Mouse (Mus musculus) heart, postnatal 25 days (tissue): ENCODE data around the gene Fdx1. TPM values are rescaled to one million over a fixed set of nuclear protein-coding genes. Genes with fewer than 3 reads are reported as not detected.

Source experiments
- DNase-seq: peaks from one replicate; pipeline ENCODE4 v3.0.0; 2022; ENCODE audit warnings: low spot score
- intact Hi-C: fragments of 180-260 bp; cut with DNase I; formaldehyde crosslinking; loops from one replicate; pipeline ENCODE4 v1.15.1; 2025
- total RNA-seq, 2 experiments: library from RNA; stranded (reverse); gene quantifications; 2 replicates each; pipeline ENCODE4 v1.2.3; 2021

Fdx1 gene
- 100 to 1,000 TPM; 105 to 116 TPM for total RNA-seq

DNA sequence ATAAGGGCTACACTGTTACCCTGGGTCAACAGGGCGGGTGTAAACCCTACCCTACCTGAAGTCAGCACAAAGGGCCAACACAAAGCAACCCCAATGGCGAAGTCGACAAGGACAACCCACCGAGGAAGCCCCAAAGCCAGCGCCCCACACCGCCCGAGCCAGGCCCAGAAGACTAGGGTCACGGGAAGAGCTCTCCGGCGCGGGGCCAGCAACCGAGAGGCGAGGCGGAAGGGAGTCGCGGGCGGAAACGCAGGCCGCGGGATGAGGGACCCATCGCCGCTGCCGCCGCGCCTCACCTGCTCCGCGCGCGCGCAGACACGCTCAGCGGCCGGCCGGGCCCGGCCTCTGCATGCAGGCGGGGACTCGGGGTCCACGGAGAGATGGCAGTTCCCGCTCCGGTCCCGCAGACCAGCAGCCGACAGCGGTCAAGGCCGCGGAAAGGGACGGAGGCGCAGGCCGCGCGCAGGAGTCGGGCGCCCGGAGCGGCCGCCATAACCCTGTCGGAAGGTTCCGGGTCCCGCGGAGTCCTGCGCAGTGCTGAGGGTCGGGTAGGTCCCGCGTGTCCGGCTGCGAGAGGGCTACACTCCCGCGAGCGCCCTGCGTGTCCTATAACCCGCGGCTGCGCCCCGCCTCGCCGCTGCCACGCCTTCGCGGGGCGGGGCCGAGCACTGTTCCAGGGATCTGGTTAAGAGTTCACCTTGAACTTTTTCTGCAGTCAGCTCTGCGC, at the start of gene Fdx1:
Gene Fdx1, minus strand, starts transcription at position 582 of the 727 bp plus-strand sequence.
- DNase-seq = peak; percentile 68
- intact Hi-C loops = loop anchor here (5.0 kb wide), 1 partner anchor 204 kb away; the partner anchor contains the start of gene Zc3h12c

DNA sequence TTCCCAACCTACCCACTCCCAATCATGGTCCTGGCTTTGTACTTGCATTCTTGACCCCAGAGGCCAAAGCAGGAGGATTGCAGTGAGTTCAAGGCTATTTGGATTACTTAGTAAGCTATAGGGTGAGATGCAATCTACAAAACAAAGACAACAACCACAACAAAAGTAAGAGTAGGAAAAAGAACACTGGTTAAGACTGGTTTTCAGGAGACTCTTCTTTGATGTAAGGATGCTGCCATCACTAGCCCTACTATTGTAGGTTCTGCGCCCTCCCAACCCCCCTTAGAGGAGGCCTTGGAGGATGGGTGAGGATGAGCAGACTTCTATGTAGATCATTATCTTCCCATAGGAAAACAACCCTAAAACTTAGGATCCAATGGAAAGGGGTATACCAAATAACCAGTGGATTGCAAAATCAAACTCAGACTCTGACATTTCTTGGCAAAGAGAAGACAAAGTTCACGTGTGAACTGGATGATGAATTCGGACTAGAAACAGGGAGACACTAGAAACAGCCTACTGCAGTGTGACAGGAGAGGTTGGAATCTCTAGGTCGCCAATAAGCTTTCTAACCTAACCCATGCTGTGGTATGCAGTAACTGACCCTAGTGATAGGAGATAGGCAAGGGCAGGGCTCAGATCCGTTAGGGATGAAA, 49.6 kb upstream of the Fdx1 start:
- intact Hi-C loops = no loop called here
- DNase-seq = no peak

DNA sequence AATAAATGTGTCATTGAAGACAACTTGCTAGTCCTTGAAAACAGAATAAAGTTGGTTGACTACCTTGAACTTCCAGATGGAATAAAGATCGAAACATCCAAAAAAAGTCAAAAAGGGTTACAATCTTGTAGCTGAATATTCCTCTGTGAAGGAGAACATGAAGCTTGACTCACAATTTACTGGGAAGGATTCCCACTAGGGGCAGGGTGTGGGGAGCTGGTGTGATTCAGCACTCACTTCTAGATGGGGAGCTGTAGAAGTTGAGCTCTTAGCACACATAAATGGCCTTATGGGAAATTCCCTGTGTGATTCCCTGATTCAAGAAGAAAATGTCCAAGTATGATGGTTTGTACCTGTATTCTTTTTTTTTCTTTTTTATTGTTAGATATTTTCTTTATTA, 49.0 kb upstream of the Fdx1 start:
- DNase-seq = no peak
- intact Hi-C loops = no loop called here

DNA sequence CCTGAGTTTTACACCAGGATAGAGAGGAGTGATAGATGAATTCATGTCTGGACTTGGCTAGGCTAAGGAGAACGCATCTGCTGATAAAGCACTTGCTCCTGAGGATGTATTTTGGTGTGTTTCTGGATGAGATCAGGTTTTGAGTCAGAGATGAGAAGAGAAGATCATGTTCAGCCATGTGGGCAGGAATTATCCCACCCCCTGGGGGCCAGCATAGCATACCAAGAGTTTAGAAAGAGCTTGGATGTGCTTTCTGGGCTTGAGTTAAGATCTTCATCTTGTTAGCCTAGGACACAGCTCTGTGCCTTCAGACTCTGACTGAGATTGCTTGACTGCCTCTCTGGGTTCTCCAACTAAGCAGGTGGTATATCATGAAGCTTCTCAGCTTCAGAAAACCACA, 45.2 kb upstream of the Fdx1 start:
- DNase-seq = no peak
- intact Hi-C loops = no loop called here

DNA sequence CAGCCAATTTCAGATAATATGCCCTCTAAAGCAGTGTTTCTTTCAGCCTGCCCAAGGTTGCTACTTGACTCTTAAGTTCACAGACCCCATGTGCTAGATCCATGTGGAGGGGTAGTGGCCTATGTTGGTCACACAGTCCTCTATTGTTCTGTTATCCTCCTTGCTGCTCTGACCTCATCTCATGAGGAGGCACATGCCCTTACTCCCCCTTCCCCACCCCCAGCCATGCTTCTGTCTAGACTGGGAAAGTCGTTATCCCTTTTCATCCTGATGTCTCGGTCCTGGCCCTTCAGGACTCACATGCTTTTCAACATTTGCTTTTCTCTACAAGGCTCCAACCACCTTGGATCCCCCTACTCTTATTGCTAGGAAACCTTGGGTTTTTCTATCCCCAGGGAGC, 44.0 kb upstream of the Fdx1 start:
- intact Hi-C loops = no loop called here
- DNase-seq = no peak

DNA sequence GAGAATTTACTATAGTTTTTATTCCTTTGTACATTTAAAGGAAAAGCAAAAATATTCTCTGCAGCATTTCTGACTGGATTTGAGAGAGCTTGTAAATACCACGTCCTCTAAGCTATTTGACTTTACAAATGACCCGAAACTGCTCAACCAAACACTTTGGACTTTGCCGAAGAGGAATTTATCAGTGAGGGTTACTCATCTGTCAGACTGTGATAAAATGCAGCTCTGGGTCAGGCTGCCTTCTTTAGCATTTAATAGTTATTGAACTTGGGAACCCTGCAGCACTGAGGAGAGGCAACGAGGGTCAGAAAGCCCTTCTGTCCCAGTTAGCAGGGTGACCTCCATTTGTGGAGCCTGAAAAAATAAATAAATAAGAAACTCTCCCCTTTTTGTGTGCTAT, 40.1 kb upstream of the Fdx1 start:
- intact Hi-C loops = no loop called here
- no peak for DNase-seq

DNA sequence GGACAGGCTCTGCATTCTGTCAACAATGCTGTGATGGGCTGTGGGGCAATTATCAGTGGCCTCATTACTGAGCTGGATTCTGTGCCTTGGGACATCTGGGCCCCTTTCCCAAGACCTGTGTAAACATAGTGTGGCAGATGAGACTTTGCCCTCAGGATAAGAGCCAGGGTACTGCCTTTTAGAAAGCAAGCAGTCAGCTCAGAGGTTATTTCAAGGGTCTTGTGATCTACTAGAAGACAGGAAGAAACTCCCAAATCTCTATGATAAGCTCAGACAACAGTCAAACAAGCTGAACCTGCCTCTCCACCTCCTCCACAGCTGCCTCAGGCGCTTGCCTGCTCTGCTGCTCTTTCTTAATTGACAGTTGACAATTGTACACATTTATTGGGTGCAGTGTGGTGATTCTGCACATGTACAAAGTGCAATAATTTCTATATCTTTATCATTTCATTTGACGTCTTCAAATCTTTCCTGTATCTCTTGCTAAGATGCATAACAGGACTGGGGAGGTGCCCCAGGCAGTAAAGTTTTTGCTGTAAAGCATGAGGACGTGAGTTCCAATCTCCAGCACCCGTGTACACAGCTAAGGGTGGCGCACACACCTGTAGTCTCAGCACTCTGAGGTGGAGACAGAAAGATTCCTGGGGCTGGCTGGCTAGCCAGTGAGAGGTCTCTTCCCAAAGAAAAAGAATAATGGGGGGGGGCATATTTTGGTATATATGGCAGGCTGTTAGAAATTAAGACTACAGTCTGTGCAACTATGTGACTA, 32.2 kb upstream of the Fdx1 start:
- intact Hi-C loops = no loop called here
- no peak for DNase-seq

DNA sequence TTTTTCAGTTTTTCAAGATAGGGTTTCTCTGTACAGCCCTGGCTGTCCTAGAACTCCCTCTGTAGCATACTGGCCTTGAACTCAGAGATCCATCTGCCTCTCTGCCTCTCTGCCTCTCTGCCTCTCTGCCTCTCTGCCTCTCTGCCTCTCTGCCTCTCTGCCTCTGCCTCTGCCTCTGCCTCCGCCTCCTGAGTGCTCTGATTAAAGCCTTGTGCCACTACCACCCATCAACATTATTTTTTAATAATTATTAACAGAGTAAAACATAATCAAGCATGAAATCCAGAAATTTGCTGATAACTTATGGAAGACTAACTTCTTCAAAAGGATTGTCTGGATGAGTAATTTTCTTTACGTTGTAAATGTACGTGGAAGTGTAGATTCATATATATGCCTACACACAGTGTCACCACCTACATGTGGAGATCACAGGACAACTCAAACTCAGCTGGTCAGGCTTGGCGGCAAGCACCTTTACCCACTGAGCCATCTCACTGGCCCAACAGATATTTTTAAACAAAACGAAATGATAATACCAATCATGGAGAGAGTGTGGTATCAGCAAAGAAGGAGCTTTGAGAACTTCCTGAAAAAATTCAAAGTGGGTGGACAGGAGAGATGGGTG, 31.4 kb upstream of the Fdx1 start:
- no peak for DNase-seq

DNA sequence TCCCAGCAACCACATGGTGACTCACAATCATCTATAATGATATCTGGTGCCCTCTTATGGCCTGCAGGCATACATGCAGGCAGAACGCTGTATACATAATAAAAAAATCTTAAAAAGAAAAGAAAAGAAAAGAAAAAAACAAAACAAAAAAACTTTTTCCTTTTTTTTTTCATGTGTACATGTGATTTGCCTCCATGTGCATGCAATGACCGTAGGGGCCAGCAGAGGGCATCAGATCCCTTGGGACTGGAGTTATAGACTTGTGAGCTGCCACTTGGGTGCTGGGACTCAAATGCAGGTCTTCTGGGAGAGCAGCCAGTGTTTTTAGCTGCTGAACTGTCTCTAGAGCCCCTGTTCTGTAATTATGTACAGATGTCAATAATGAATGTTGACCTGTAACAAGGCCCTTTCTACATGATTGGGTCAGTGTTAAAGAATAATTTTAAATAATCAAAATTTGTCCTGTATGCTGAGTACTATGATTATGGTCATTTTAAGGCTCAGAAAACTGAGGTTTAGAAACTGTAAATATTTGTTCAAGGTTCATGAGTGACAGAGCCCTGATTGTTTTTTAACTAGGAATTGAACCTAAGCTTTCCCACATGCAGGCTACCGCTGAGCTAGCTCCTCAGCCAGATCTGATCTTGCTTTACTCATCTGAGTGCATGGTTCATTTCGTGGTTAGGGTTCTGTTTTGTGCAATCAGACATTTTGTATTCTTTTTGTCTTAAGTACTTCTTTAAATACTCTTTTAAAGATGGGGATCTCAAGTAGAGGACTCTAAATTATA, 30.3 kb upstream of the Fdx1 start:
- intact Hi-C loops = loop anchor here (5.0 kb wide), 1 partner anchor 54 kb away; the partner anchor contains the start of gene Rdx
- DNase-seq = no peak

More for the DNA sequence above, 31.4 kb upstream of the Fdx1 start:
- intact Hi-C loops = loop anchor here (5.0 kb wide), 1 partner anchor 53 kb away; the partner anchor contains the start of gene Rdx

DNA sequence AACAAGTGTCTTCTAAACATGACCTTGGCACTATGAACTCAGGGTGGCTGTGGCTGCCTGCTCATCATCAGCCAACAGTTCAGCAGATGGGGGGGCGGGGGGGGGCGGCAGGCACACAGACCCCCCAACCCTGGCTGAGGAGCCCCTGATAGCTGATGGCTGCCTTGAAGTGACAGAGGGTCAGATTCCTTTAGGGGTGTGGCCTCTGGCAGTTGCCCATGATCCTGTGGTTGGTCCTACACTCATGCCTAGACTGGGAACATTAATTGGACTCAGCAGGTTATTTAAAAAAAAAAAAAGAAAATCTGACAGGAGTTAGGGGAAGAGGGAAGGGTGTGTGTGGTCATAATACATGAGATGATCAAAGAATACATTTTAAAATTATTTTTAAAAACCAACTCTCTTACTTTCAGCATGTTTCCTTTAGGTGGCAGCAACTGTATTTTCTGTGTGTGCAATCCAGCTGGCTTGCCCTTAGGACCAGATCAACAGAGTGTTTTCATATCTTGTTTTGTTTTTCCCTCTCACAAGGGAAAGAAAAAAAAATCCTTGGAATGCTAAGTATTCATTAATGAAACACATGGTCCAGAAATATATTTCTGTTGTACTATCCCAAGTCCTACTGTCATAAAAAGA, 28.0 kb upstream of the Fdx1 start:
- no peak for DNase-seq

DNA sequence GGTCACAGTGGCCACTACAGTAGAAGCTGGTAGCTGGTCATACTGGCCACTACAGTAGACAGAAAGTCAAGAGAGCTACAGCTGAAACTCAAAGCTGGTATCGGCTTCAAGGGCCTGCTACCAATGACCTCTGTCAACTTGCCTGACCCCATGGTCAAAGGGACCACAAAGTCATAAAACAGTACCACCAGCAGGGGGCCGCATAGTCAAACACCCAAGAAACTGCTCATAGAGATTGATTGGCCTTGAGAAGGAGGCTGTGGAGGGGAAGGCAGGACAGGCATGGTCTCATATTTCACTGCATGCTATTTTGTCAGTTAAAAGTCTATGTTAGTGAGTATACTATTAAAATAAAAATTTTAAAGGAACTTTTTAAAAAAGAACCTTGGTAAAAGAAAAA, 27.5 kb upstream of the Fdx1 start:
- intact Hi-C loops = loop anchor here (1.0 to 5.0 kb wide), 2 partner anchors 56 to 107 kb away; partner anchors contain the start of gene Rdx

More for the DNA sequence above, 28.0 kb upstream of the Fdx1 start:
- intact Hi-C loops = loop anchor here (1.0 to 5.0 kb wide), 2 partner anchors 56 to 107 kb away; partner anchors contain the start of gene Rdx

DNA sequence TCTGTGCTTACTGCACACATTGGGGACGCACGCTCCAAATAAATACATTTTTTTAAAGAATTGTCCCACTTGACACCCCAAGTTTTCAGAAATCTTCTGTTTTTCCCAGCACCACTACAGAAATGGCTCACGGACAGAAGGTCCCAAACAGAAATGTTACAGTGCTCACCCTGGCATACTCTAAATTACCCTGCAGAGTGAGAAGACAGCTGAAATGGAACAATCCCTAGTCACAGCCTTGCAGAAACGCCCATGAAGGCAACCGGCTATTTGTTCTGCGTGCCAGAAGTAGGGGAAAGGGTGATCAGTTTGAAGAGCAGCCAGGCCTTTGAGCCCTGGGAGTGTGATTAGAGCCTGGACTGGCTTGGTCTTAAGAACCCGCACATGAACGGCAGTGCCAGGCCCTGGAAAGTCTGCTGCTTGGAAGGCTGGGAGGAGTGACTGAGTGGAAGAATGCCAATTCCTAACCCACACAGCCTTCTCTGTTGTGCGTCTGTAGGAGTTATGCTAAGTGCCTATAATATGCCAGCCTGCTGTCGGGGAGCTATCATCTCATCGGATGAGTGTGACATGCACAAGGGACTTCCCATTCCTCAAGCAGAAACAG, 22.2 kb upstream of the Fdx1 start:
- no peak for DNase-seq
- intact Hi-C loops = no loop called here

More for the DNA sequence above, 27.5 kb upstream of the Fdx1 start:
- DNase-seq = no peak

DNA sequence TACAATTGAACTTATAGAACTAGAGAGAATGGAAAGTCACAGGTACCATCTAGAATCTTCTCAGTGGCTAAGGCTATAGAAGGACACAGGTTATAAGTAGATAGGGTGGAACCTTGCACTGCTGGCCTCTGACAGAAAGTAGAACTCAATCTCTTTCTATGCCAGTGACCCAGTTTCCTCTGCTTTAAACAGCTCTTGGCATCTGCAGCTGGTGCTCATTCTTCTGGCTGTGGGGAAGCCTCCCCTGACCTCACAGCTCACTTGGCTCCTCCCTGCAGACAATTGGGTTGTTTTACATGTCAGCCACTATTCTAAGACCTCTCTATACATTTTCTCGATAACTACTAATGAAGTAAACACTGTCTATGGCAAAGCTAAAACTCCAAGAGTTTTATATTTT, 17.8 kb upstream of the Fdx1 start:
- intact Hi-C loops = no loop called here
- no peak for DNase-seq

DNA sequence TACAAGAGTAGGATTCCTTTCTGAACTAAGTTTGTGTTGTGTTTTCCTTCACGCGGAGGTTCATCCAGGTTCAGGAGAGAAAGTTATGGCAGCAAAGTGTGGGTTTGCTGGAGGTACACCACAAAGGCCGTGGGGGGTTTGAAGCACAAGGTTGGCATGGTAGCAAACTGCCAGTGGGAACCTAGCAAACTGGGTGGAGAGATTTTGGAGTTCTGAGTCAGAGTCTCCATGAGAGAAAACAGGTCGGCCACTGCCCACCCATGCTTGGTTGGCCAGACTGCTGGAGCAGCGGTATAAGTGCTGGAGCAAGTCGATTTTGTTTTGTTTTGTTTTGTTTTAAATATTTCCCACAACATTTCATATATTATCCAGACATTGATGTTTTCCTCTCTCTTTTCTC, 15.9 kb upstream of the Fdx1 start:
- no peak for DNase-seq
- intact Hi-C loops = loop anchor here (5.0 kb wide), 2 partner anchors 118 to 308 kb away; no protein-coding TSS in a partner anchor

DNA sequence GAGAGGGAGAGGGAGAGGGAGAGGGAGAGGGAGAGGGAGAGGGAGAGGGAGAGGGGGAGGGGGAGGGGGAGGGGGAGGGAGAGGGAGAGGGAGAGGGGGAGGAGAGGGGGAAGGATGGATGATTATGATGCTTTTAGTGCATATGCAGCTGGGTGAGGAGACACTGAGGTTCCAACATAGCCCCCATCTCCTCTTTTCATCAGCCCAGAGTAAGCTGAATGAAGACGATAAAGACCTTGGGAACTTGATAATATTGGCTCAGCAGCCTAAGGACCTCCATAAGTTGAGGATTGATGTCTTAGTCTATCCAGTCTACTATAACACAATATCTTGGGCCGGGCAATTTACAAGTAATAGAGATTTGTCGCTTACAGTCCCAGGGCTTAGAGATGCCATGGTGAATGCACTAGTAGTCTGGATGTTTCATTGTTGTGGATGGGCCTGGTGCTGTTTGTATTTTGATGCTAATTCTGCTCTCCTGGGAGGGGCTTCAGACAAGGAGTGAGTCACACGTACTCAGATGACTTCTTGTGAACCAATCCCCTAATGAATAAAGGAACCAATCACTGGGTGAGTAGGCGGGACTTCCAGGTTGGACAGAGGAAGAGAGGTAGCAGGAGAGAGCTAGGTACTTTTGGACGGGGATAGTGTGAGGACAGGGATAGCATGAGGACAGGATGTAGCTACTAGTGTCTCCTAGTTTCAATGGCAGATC, 15.3 kb upstream of the Fdx1 start:
- no peak for DNase-seq
- intact Hi-C loops = loop anchor here (5.0 kb wide), 2 partner anchors 119 to 309 kb away; no protein-coding TSS in a partner anchor

DNA sequence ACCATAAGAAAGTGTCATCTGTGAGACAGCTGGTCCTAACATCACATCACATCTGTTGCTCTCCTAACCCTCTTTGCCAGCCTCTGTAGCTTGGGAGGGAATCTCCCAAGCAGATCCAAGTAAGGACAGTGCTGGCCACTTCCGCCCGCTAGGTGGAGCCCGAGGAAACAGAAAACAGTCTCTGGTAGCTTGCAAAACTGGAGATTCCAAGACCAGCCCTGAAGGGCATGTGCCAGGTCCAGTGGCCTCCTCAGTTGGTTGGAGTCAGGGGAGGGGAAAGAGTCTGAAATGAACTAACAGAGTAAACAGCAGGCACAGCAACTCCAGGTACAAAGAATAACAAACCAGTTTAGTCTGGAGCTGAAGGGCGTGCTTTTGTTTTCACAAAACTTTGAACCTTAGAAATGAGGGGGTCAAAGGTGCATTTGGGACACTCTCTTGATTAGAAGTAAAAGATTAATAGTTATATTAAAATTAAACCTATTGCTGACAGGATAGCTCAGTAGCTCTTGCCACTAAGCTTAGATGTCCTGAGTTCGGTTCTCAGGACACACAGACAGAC, 14.2 kb upstream of the Fdx1 start:
- intact Hi-C loops = loop anchor here (5.0 kb wide), 2 partner anchors 120 to 310 kb away; no protein-coding TSS in a partner anchor

DNA sequence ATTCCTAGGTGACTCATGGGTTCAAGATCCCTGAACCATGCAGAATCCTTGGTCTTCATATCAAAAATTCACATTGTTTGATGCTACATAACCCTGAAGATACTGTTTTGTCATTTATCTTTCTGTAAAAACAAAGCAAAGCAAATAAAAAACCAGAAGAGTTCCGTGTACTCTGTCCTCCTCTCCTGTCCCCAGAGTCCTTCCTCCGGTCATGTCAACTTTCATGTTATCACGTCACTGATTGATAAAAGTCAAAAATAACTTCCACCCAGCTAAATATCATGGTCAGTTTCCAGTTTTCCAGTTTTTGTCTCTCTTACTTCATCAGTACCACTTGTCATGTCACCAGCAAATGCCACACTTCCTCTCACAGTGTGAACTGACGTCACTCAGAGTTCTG, 11.5 kb upstream of the Fdx1 start:
- intact Hi-C loops = loop anchor here (5.0 kb wide), 2 partner anchors 122 to 312 kb away; no protein-coding TSS in a partner anchor
- DNase-seq = no peak

More for the DNA sequence above, 14.2 kb upstream of the Fdx1 start:
- peak; percentile 52 for DNase-seq
